Mouse (Mus musculus) MEL (cell line): ENCODE results near the gene Gys1. TPM values are rescaled to one million over a fixed set of nuclear protein-coding genes. Genes with fewer than 3 reads are reported as not detected.

Experiments used
- DNase-seq: peaks from one replicate; pipeline ENCODE4 v3.0.0; 2011; ENCODE audit warnings: low read depth, low spot score
- H3K27ac ChIP-seq: 2 replicates; pipeline ENCODE4 v1.5.1; 2012; ENCODE audit warnings: low read depth, mild to moderate bottlenecking, control low read depth, low read length, moderate library complexity; ENCODE audit not compliant: control insufficient read depth
- H3K27me3 ChIP-seq, 2 experiments: fragments of 150-350 bp in 1 of 2; sonication (generic) in 1 of 2; 2 replicates each; pipeline ENCODE4 v1.6.1; 2012; ENCODE audit warnings: low read length in 2 of 2, mild to moderate bottlenecking in 2 of 2, improper control_type of control experiment in 1 of 2, moderate library complexity in 1 of 2; ENCODE audit not compliant: insufficient read depth in 2 of 2, control insufficient read depth in 1 of 2
- H3K36me3 ChIP-seq, 2 experiments: 2 replicates each; pipeline ENCODE4 v1.6.1; 2012 to 2014; ENCODE audit warnings: low read length in 2 of 2, improper control_type of control experiment in 1 of 2, inconsistent platforms in 1 of 2, mild to moderate bottlenecking in 1 of 2; ENCODE audit not compliant: insufficient read depth in 2 of 2, control insufficient read depth in 1 of 2
- H3K4me1 ChIP-seq, 2 experiments: fragments of 150-350 bp in 1 of 2; sonication (generic) in 1 of 2; 2 replicates each; pipeline ENCODE4 v1.6.1; 2012; ENCODE audit warnings: low read length in 2 of 2, improper control_type of control experiment in 1 of 2, mild to moderate bottlenecking in 1 of 2; ENCODE audit not compliant: insufficient read depth in 2 of 2, control insufficient read depth in 1 of 2
- H3K4me3 ChIP-seq, 2 experiments: fragments of 150-350 bp in 1 of 2; sonication (generic) in 1 of 2; 2 replicates each; pipeline ENCODE4 v1.5.1; 2012; ENCODE audit warnings: low read depth in 2 of 2, low read length in 2 of 2, mild to moderate bottlenecking in 2 of 2, moderate library complexity in 2 of 2, control low read depth in 1 of 2, improper control_type of control experiment in 1 of 2; ENCODE audit not compliant: control insufficient read depth in 1 of 2, insufficient read depth in 1 of 2
- H3K79me2 ChIP-seq: 2 replicates; pipeline ENCODE4 v1.6.1; 2012; ENCODE audit warnings: mild to moderate bottlenecking, low read length, moderate library complexity; ENCODE audit not compliant: control insufficient read depth, poor library complexity, insufficient read depth
- H3K9ac ChIP-seq: 2 replicates; pipeline ENCODE4 v1.6.1; 2012; ENCODE audit warnings: low read depth, mild to moderate bottlenecking, control low read depth, low read length, moderate library complexity; ENCODE audit not compliant: control insufficient read depth, poor library complexity, severe bottlenecking
- H3K9me3 ChIP-seq: fragments of 150-350 bp; sonication (generic); replicated peaks from 2 replicates; pipeline ENCODE4 v1.6.1; 2012; ENCODE audit warnings: mild to moderate bottlenecking, low read length, improper control_type of control experiment, moderate library complexity; ENCODE audit not compliant: insufficient read depth
- CHD2 ChIP-seq: IDR thresholded peaks from 2 replicates; pipeline ENCODE4 v1.6.1; 2011; ENCODE audit warnings: low read length, improper control_type of control experiment
- E2F4 ChIP-seq: IDR thresholded peaks from 2 replicates; pipeline ENCODE4 v1.6.1; 2011; ENCODE audit warnings: low read depth, low read length, improper control_type of control experiment, borderline replicate concordance
- ELF1 ChIP-seq: IDR thresholded peaks from 2 replicates; pipeline ENCODE4 v1.6.1; 2014; ENCODE audit warnings: low read depth, mild to moderate bottlenecking, inconsistent platforms, low read length, improper control_type of control experiment, moderate library complexity
- EP300 ChIP-seq, 2 experiments: IDR thresholded peaks; 2 replicates each; pipeline ENCODE4 v1.6.1; 2011; ENCODE audit warnings: improper control_type of control experiment in 2 of 2, low read length in 2 of 2, low read depth in 1 of 2, mild to moderate bottlenecking in 1 of 2
- GABPA ChIP-seq: IDR thresholded peaks from 2 replicates; pipeline ENCODE4 v1.6.1; 2012; ENCODE audit warnings: low read depth, mild to moderate bottlenecking, inconsistent platforms, low read length, improper control_type of control experiment, moderate library complexity
- GATA1 ChIP-seq: IDR thresholded peaks from 2 replicates; pipeline ENCODE4 v1.6.1; 2011; ENCODE audit warnings: low read depth, low read length, improper control_type of control experiment
- JUND ChIP-seq: IDR thresholded peaks from 2 replicates; pipeline ENCODE4 v1.6.1; 2011; ENCODE audit warnings: low read depth, mild to moderate bottlenecking, improper control_type of control experiment, low read length
- MAFK ChIP-seq: IDR thresholded peaks from 2 replicates; pipeline ENCODE4 v1.6.1; 2011; ENCODE audit warnings: low read depth, mild to moderate bottlenecking, low read length, improper control_type of control experiment, borderline replicate concordance
- MAZ ChIP-seq: IDR thresholded peaks from 2 replicates; pipeline ENCODE4 v1.6.1; 2012; ENCODE audit warnings: low read depth, mild to moderate bottlenecking, inconsistent platforms, low read length, improper control_type of control experiment
- MEF2A ChIP-seq: IDR thresholded peaks from 2 replicates; pipeline ENCODE4 v1.6.1; 2014; ENCODE audit warnings: low read depth, mild to moderate bottlenecking, inconsistent platforms, low read length, improper control_type of control experiment; ENCODE audit not compliant: poor library complexity, insufficient replicate concordance, severe bottlenecking; ENCODE audit errors: extremely low read depth
- MYB ChIP-seq: IDR thresholded peaks from 2 replicates; pipeline ENCODE4 v1.6.1; 2011; ENCODE audit warnings: mild to moderate bottlenecking, low read depth, low read length, improper control_type of control experiment
- NELFE ChIP-seq: IDR thresholded peaks from 2 replicates; pipeline ENCODE4 v1.6.1; 2011; ENCODE audit warnings: low read depth, low read length, improper control_type of control experiment
- POLR2A ChIP-seq, 2 experiments: IDR thresholded peaks; 2 replicates each; pipeline ENCODE4 v1.6.1; 2011 to 2012; ENCODE audit warnings: low read length in 2 of 2, mild to moderate bottlenecking in 2 of 2, control low read depth in 1 of 2, improper control_type of control experiment in 1 of 2, low read depth in 1 of 2, moderate library complexity in 1 of 2; ENCODE audit not compliant: control insufficient read depth in 1 of 2, insufficient read depth in 1 of 2, poor library complexity in 1 of 2
- POLR2AphosphoS5 ChIP-seq: IDR thresholded peaks from 2 replicates; pipeline ENCODE4 v1.6.1; 2012; ENCODE audit warnings: low read depth, borderline replicate concordance, mild to moderate bottlenecking, inconsistent platforms, low read length, moderate library complexity, mixed read lengths
- RAD21 ChIP-seq: IDR thresholded peaks from 2 replicates; pipeline ENCODE4 v1.6.1; 2011; ENCODE audit warnings: mild to moderate bottlenecking, low read depth, low read length, improper control_type of control experiment
- SIN3A ChIP-seq: IDR thresholded peaks from 2 replicates; pipeline ENCODE4 v1.6.1; 2012; ENCODE audit warnings: low read length, improper control_type of control experiment, inconsistent platforms
- TAL1 ChIP-seq: IDR thresholded peaks from 2 replicates; pipeline ENCODE4 v1.6.1; 2012; ENCODE audit warnings: mild to moderate bottlenecking, inconsistent platforms, low read length, moderate library complexity, mixed read lengths
- UBTF ChIP-seq: IDR thresholded peaks from 2 replicates; pipeline ENCODE4 v1.6.1; 2012; ENCODE audit warnings: low read depth, mild to moderate bottlenecking, inconsistent platforms, low read length, improper control_type of control experiment, moderate library complexity, borderline replicate concordance; ENCODE audit not compliant: insufficient read depth
- USF1 ChIP-seq: IDR thresholded peaks from 2 replicates; pipeline ENCODE4 v1.6.1; 2014; ENCODE audit warnings: low read depth, mild to moderate bottlenecking, inconsistent platforms, low read length, improper control_type of control experiment, moderate library complexity
- USF2 ChIP-seq, 2 experiments: IDR thresholded peaks; 2 replicates each; pipeline ENCODE4 v1.6.1; 2011 to 2012; ENCODE audit warnings: improper control_type of control experiment in 2 of 2, low read length in 2 of 2, borderline replicate concordance in 1 of 2, inconsistent platforms in 1 of 2, low read depth in 1 of 2, mild to moderate bottlenecking in 1 of 2; ENCODE audit not compliant: insufficient read depth in 1 of 2
- ZC3H11A ChIP-seq: IDR thresholded peaks from 2 replicates; pipeline ENCODE4 v1.6.1; 2012; ENCODE audit warnings: low read depth, mild to moderate bottlenecking, inconsistent platforms, low read length, improper control_type of control experiment
- ZKSCAN1 ChIP-seq: IDR thresholded peaks from 2 replicates; pipeline ENCODE4 v1.6.1; 2012; ENCODE audit warnings: low read depth, mild to moderate bottlenecking, inconsistent platforms, low read length, improper control_type of control experiment, moderate library complexity
- ZMIZ1 ChIP-seq: IDR thresholded peaks from 2 replicates; pipeline ENCODE4 v1.6.1; 2012; ENCODE audit warnings: low read depth, mild to moderate bottlenecking, inconsistent platforms, low read length, improper control_type of control experiment, moderate library complexity
- ZNF384 ChIP-seq: IDR thresholded peaks from 2 replicates; pipeline ENCODE4 v1.6.1; 2012; ENCODE audit warnings: low read depth, mild to moderate bottlenecking, inconsistent platforms, low read length, improper control_type of control experiment
- polyA plus RNA-seq, 2 experiments: library from polyadenylated mRNA; stranded (reverse) in 1 of 2; unstranded in 1 of 2; fragments of >175 nt in 1 of 2; fragments of >200 nt in 1 of 2; gene quantifications; 2 replicates each; pipeline versions ENCODE4 v1.2.1 to v1.2.4; 2012; ENCODE audit warnings: low replicate concordance in 2 of 2, low read depth in 1 of 2; ENCODE audit not compliant: insufficient read length in 2 of 2, insufficient read depth in 1 of 2, missing spikeins in 1 of 2
- total RNA-seq: library from RNA; depleted of rRNA; stranded (reverse); fragments of 300-350 nt; gene quantifications from 2 replicates; pipeline ENCODE4 v1.2.3, GENCODE M21; 2012

Gene Gys1
- total and polyA plus RNA-seq, 3 experiments: 12.8 to 46.9 TPM; not detected in 1

GRCm38 (mm10) chr7:45492225-45492844 is 57.7 kb downstream of the Gys1 start:
- Histone ChIP-seq H3K4me3 (no peak overlapping the region), H3K27ac (no peak overlapping the region), H3K79me2 (no peaks in the 10 kb centered on the region), H3K9me3 (no peaks in the 10 kb centered on the region), H3K27me3 (no peaks in the 10 kb centered on the region), H3K4me1 (peaks cover 8 to 20% of the 10 kb centered on the region in 2 experiments), H3K36me3 (peaks cover 0 to 18% of the 10 kb centered on the region in 2 experiments; a peak in 3 of 4 replicates), H3K9ac (no peak overlapping the region)
- TF ChIP-seq USF1: no peak
- no peak for TF ChIP-seq MYB
- 0 out of 4 replicates have a peak, but pooled peaks of 1 of the 2 experiments have one; percentile 32 for TF ChIP-seq POLR2A (IDR thresholded peaks at IDR 0.05; ENCODE audit: control insufficient read depth in 1 of 2, insufficient read depth in 1 of 2, low read depth in 1 of 2, low read length in 2 of 2, poor library complexity in 1 of 2)
- no peak for DNase-seq

GRCm38 (mm10) chr7:45492951-45493350 is 58.3 kb downstream of the Gys1 start:
- no peaks in the 10 kb centered on the region for H3K9me3 ChIP-seq
- no peak for TF ChIP-seq UBTF
- TF ChIP-seq ELF1: no peak
- TF ChIP-seq GATA1: no peak
- TF ChIP-seq ZKSCAN1: no peak
- no peak for TF ChIP-seq MEF2A
- no peak for TF ChIP-seq EP300 (IDR thresholded peaks at IDR 0.05; ENCODE audit: low read depth in 1 of 2, low read length in 2 of 2)
- TF ChIP-seq USF2 (IDR thresholded peaks at IDR 0.05; ENCODE audit: borderline replicate concordance in 1 of 2, insufficient read depth in 1 of 2, low read depth in 1 of 2, low read length in 2 of 2): no peak
- TF ChIP-seq E2F4: no peak
- no peak for TF ChIP-seq CHD2
- no peak for TF ChIP-seq ZMIZ1
- H3K79me2 ChIP-seq: no peaks in the 10 kb centered on the region
- no peak for DNase-seq
- no peak overlapping the region for H3K9ac ChIP-seq
- H3K27me3 ChIP-seq: no peaks in the 10 kb centered on the region
- H3K36me3 ChIP-seq: peaks cover 0 to 18% of the 10 kb centered on the region in 2 experiments; a peak in 3 of 4 replicates
- no peak overlapping the region for H3K27ac ChIP-seq
- H3K4me3 ChIP-seq: no peak overlapping the region
- peaks cover 8 to 20% of the 10 kb centered on the region in 2 experiments for H3K4me1 ChIP-seq

GRCm38 (mm10) chr7:45494548-45494947 is 59.9 kb downstream of the Gys1 start:
- no peak overlapping the region for H3K4me3 ChIP-seq
- H3K36me3 ChIP-seq: peaks cover 2 to 14% of the 10 kb centered on the region in 2 experiments
- no peak for DNase-seq
- no peaks in the 10 kb centered on the region for H3K79me2 ChIP-seq
- no peak overlapping the region for H3K9ac ChIP-seq
- H3K27ac ChIP-seq: no peak overlapping the region
- H3K27me3 ChIP-seq: no peaks in the 10 kb centered on the region
- H3K9me3 ChIP-seq: no peaks in the 10 kb centered on the region
- H3K4me1 ChIP-seq: peaks cover 8 to 14% of the 10 kb centered on the region in 2 experiments
- TF ChIP-seq ZNF384: no peak
- no peak for TF ChIP-seq E2F4
- TF ChIP-seq JUND: no peak
- no peak for TF ChIP-seq GABPA
- TF ChIP-seq CHD2: no peak
- no peak for TF ChIP-seq RAD21
- no peak for TF ChIP-seq MAFK
- no peak for TF ChIP-seq ZKSCAN1
- TF ChIP-seq MAZ: no peak
- no peak for TF ChIP-seq TAL1
- TF ChIP-seq USF1: no peak
- TF ChIP-seq NELFE: no peak
- TF ChIP-seq USF2 (IDR thresholded peaks at IDR 0.05; ENCODE audit: borderline replicate concordance in 1 of 2, insufficient read depth in 1 of 2, low read depth in 1 of 2, low read length in 2 of 2): no peak
- TF ChIP-seq SIN3A: no peak
- TF ChIP-seq ZC3H11A: no peak
- TF ChIP-seq POLR2AphosphoS5: no peak
- TF ChIP-seq, all 39 proteins: peak for 0
